Mouse (Mus musculus) kidney, postnatal 0 days (tissue): ENCODE measurements around the gene Dand5. TPM values are rescaled to one million over a fixed set of nuclear protein-coding genes. Genes with fewer than 3 reads are reported as not detected.

ENCODE experiments used
- ATAC-seq: fragments of 200-750 bp; cut with Nextera tagmentation; replicated peaks from 2 replicates; pipeline ENCODE4 v1.8.0; 2017; ENCODE audit warnings: low read depth, moderate number of reproducible peaks, moderate TSS enrichment, moderate library complexity; ENCODE audit not compliant: low FRiP score
- DNase-seq: peaks from one replicate; pipeline ENCODE4 v3.0.0-alpha.2; 2016; ENCODE audit warnings: low spot score
- H3K27ac ChIP-seq: fragments of 300-500 bp; sonication (generic); 2 replicates; pipeline ENCODE4 v1.5.1; 2014; ENCODE audit warnings: mild to moderate bottlenecking
- H3K27me3 ChIP-seq: fragments of 300-500 bp; sonication (generic); 2 replicates; pipeline ENCODE4 v1.6.1; 2014; ENCODE audit warnings: low read length, mixed read lengths; ENCODE audit not compliant: insufficient read depth
- H3K36me3 ChIP-seq: fragments of 300-500 bp; sonication (generic); 2 replicates; pipeline ENCODE4 v1.6.1; 2014; ENCODE audit warnings: low read length, mixed read lengths; ENCODE audit not compliant: insufficient read depth
- H3K4me1 ChIP-seq: fragments of 300-500 bp; sonication (generic); replicated peaks from 2 replicates; pipeline ENCODE4 v1.6.1; 2014; ENCODE audit warnings: antibody characterized with exemption, low read length, mixed read lengths; ENCODE audit not compliant: insufficient read depth
- H3K4me2 ChIP-seq: fragments of 300-500 bp; sonication (generic); 2 replicates; pipeline ENCODE4 v1.6.1; 2014; ENCODE audit warnings: mild to moderate bottlenecking, low read length, moderate library complexity, mixed read lengths
- H3K4me3 ChIP-seq: fragments of 300-500 bp; sonication (generic); replicated peaks from 2 replicates; pipeline ENCODE4 v1.5.1; 2014; ENCODE audit warnings: low read depth, low read length
- H3K9ac ChIP-seq: fragments of 300-500 bp; sonication (generic); 2 replicates; pipeline ENCODE4 v1.6.1; 2014; ENCODE audit warnings: low read depth, low read length
- H3K9me3 ChIP-seq: fragments of 300-500 bp; sonication (generic); replicated peaks from 2 replicates; pipeline ENCODE4 v1.6.1; 2016; ENCODE audit warnings: low read length, inconsistent platforms, mixed read lengths
- CTCF ChIP-seq: IDR thresholded peaks from 2 replicates; pipeline ENCODE4 v1.5.1; 2016; ENCODE audit warnings: antibody characterized with exemption, low read depth, mild to moderate bottlenecking, moderate library complexity
- WGBS: fragments of 180-500 bp; shearing (Covaris S2); extraction: QIAGEN DNeasy Blood & Tissue Kit; methylation state at CpG from one replicate; pipeline ENCODE4 v1.1.7; 2014; 5-methylcytosine and 5-hydroxymethylcytosine counted together
- polyA plus RNA-seq: library from polyadenylated mRNA; unstranded; fragments of >200 nt; fragmentation: Nextera tagmentation; extraction: Ambion mirVana; gene quantifications from 2 replicates; pipeline ENCODE4 v1.2.1, GENCODE M21; 2015

The Dand5 gene
- 7.0 and 7.4 TPM in 2 replicates for polyA plus RNA-seq

DNA sequence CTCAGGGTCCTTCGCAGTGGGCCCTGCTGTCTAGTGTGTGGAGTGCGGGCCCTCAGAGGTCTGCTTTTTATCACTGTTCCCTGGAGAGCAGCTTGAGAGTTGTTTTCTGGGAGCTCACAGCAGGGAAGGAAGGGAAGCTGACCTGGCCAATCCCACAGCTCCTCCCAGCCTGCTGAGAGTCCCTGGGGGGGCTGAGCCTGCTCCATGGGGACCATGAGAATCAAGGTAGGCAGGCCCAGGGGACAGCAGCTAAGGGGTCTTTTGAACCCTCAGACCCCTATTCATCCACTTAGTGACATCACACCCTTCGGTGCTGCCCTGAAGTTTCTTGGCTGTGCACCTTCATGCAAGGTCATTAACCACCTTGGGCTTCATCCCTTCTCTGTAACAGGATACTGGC lies at the start of gene Dand5:
Dand5 (minus strand) TSS at position 101 of the 400 bp plus-strand sequence.
- no peak within 1 kb of the TSS for H3K9ac ChIP-seq

DNA sequence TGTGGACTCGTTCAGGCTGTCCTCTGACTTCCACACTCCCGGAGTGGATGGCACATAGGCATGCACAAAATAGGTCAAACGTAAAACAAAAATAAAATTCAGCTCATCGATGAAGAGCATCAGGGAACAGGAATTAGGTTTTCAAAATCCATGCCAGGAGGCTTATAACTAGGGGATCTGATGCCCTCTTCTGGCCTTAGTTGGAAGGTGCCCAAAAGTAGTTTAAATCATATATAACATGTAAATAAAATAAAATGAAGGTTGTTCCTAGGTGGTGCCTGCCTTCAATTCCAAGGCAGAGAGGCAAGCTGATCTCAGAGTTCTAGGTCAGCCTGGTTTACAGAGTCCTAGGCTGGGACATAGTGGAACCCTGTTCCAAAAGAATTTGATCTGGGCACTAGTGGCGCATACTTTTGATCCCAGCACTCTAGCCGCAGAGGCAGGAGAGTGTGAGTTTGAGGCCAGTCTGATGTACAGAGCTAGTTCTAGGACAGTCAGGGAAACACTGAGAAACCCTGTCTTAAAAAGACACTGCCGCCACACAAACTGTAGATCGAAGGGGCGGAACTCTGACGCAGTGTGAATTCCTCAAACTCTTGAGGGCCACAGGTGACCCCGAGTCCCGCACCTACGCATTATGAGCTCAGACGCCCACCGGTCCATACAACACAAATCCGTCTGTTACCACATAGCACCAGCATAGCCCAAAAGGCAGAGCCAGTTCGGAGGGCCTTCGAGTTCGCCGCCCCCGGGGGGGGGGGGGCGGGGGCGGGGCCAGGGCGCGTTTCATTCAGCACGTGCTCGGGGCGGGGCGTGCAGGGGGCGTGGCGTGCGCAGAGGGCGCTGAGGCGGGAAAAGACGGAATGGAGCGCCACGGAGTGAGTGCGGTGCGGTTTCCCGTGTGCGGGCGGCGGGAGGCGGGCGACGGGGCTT lies 49.0 kb upstream of the Dand5 start, which contains the start of gene Syce2:
Syce2 (plus strand) TSS at position 736 of the 933 bp plus-strand sequence.
- WGBS: 11% methylated on average over 46 of the region's 46 CpGs
- Histone ChIP-seq H3K9me3 (no peaks in the 10 kb centered on the region), H3K4me1 (peaks cover 9% of the 10 kb centered on the region), H3K36me3 (peaks cover 29% of the 10 kb centered on the region), H3K27me3 (no peaks in the 10 kb centered on the region), H3K4me2 (peak within 1 kb of the TSS; percentile 94), H3K4me3 (peak within 1 kb of the TSS; percentile 51), H3K9ac (peak within 1 kb of the TSS; percentile 59), H3K27ac (peak within 1 kb of the TSS; percentile 8; the same call in 1 of the 2 replicates)
- ATAC-seq (peak; percentile 84), DNase-seq (peak; percentile 80)
- TF ChIP-seq CTCF: peak; percentile 69

More for the DNA sequence above, at the start of gene Dand5:
- TF ChIP-seq CTCF: no peak
- Histone ChIP-seq H3K4me3 (no peak within 1 kb of the TSS), H3K36me3 (no peaks in the 10 kb centered on the region), H3K9me3 (no peaks in the 10 kb centered on the region), H3K27ac (no peak within 1 kb of the TSS), H3K27me3 (no peaks in the 10 kb centered on the region), H3K4me1 (no peaks in the 10 kb centered on the region), H3K4me2 (peak within 1 kb of the TSS; percentile 24; the same call in 1 of the 2 replicates)
- no peak for DNase-seq
- WGBS: 52% methylated on average over 3 of the region's 3 CpGs
- no peak for ATAC-seq

DNA sequence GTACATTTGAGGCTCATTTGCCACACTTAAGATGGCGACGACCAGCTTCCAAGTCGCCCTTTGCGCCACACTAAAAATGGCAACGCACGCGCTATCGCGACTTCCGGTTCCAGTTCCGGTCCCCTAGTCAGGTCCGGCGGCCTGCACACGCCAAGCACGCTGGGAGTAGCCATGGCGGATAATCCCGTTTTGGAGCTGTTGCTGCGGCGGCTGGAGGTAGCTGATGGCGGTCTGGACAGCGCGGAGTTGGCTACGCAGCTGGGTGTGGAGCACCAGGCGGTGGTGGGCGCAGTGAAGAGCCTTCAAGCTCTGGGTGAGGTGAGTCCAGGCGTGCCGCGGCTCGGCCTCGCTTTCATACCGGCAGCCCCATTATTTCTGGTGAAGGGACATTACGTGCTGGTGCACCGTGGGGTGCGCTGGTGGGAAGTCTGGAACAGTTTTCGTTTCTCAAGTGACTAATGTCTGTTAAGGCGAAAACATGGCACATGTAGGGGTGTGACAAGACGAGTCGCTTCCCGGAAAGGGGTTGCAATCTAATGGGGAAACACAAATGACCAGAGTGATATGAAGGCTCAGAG lies 34.3 kb upstream of the Dand5 start, which contains the start of gene Farsa:
Farsa (plus strand) TSS at position 126 of the 578 bp plus-strand sequence.
- WGBS: under 1% methylated on average over 39 of the region's 39 CpGs
- no peaks in the 10 kb centered on the region for H3K9me3 ChIP-seq

DNA sequence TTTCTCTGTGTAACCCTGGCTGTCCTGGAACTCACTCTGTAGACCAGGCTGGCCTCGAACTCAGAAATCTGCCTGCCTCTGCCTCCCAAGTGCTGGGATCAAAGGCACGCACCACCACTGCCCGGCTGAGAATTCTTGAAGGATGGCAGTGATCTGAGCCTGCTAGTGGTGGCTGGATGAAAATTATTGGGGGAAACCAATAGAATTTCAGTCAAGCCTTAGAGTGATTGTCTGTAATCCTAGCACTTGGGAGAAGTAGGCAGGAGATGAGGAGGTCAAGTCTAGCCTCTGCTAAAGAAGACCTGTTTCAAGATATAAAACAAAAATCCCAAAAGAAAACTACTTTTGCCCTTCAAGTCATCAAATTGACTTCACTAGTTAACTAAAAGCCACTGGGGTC lies 33.8 kb upstream of the Dand5 start:
- 89% methylated on average over 3 of the region's 3 CpGs for WGBS
- H3K9ac ChIP-seq: no peak overlapping the region

More for the DNA sequence above, 34.3 kb upstream of the Dand5 start, which contains the start of gene Farsa:
- H3K4me3 ChIP-seq: peak within 1 kb of the TSS; percentile 84
- ATAC-seq: peak; percentile 89
- peak within 1 kb of the TSS; percentile 91 for H3K9ac ChIP-seq
- no peak for TF ChIP-seq CTCF
- 0 out of 2 replicates have a peak, but pooled peaks cover 12% of the 10 kb centered on the region for H3K36me3 ChIP-seq
- peak within 1 kb of the TSS; percentile 82 for H3K27ac ChIP-seq
- peak within 1 kb of the TSS; percentile 84 for H3K4me2 ChIP-seq
- peak; percentile 94 for DNase-seq
- 0 out of 2 replicates have a peak, but pooled peaks cover 6% of the 10 kb centered on the region for H3K4me1 ChIP-seq
- no peaks in the 10 kb centered on the region for H3K27me3 ChIP-seq

DNA sequence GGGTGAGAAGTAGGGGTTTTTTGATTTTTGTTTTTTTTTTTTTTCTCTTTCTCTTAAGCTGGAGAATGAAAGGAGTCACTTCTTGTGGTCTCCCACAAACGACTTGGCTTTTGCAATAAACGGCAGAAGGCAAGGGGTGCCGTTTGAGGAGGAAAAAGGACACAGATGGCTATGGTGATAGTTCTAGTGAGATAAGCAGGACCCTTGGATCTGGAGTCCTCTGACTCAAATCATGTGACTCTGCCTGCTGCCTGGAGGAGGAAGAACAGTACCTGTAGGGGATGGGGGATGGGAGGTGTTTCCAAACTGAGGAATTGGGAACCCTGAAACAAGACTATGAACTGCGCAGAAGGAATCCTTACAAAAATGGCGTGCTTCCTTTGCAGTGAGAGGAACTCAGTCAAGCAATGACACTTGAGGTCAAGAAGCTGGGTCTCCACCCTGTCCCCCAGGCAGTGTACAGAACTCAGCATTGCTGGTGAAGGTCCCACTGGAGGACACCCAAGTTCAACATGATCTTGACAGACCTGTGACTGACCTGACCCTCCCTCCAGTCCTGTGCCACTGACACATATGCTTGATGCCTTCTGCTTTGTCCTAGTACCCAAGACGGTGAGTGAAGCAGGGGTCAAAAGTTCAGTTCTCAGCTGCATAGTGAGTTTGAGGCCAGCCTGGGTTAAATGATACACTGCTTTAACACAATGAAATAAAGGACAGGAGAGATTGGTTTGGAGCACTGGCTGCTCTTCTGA lies 25.2 kb upstream of the Dand5 start:
- WGBS: 38% methylated on average over 6 of the region's 6 CpGs

More for the DNA sequence above, 33.8 kb upstream of the Dand5 start:
- Histone ChIP-seq H3K27me3 (no peaks in the 10 kb centered on the region), H3K9me3 (no peaks in the 10 kb centered on the region), H3K36me3 (0 out of 2 replicates have a peak, but pooled peaks cover 7% of the 10 kb centered on the region), H3K4me2 (no peak overlapping the region), H3K4me3 (no peak overlapping the region), H3K4me1 (0 out of 2 replicates have a peak, but pooled peaks cover 6% of the 10 kb centered on the region), H3K27ac (no peak overlapping the region)
- peak; percentile 10; the same call in 1 of the 2 replicates for ATAC-seq
- no peak for TF ChIP-seq CTCF
- DNase-seq: no peak

More for the DNA sequence above, 25.2 kb upstream of the Dand5 start:
- Histone ChIP-seq H3K4me1 (peaks cover 5% of the 10 kb centered on the region), H3K9ac (peak overlapping the region; percentile 70), H3K4me3 (peak overlapping the region; percentile 58; the same call in 1 of the 2 replicates), H3K27ac (peak overlapping the region; percentile 73), H3K27me3 (no peaks in the 10 kb centered on the region), H3K36me3 (peaks cover 21% of the 10 kb centered on the region), H3K4me2 (peak overlapping the region; percentile 77), H3K9me3 (no peaks in the 10 kb centered on the region)
- DNase-seq (no peak), ATAC-seq (no peak)
- TF ChIP-seq CTCF: no peak
